Comparison of ENCODE assay signal across 15 mouse cellular contexts in the genomic region with DNA sequence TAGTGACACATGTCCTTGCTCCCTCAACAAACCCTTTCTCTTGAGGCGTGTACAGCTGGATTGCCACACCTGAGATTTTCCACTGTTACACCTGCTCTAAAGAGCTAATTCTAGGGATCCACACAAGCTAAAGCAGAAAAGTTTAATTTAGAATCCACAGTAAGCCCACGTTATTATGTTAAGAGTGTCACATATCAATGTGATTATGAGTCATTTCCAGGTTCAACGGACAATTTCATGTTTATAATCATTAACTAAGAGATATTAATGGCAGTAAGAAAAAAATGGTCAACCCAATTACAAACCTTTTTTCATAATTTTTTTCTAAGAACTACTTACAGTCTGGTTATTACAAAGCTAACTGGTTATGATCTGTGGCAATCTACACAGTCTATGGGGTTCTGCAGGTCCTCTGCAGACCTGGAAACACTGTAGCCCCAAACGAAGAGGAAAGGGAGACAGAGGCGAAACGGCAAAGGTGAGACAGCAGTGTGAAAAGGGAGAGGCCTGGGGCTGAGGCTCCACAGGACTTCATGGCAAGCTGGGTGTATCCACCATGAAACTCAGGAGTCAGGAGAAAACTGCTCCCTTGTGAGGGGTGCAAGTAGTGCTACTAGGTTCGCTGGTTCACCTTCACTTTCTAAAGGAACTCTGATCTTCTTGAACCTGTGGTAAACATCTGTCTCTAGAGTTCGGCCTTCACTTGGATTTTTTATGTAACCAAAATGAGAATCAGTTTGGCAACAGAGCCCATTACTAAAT.
"Had no signal": no experiment of that assay in that cellular context is flagged by ENCODE, and none has a peak within 500 bp of the region (broad histone marks: within the 10 kb centered on the region; RNA-seq: fewer than 3 reads in every experiment).

No protein-coding gene starts in this region.

- H3K27ac ChIP-seq: limb, embryonic 12.5 days; limb, embryonic 15.5 days; liver, embryonic 14.5 days; stomach, embryonic 15.5 days had no signal

- ATAC-seq: inflammation-experienced regulatory T-cells, adult 6 months; liver, postnatal 0 days had no signal

- H3K9me3 ChIP-seq: limb, embryonic 12.5 days; limb, embryonic 15.5 days; stomach, embryonic 15.5 days had no signal

- H3K4me2 ChIP-seq: limb, embryonic 12.5 days; limb, embryonic 15.5 days; liver, embryonic 11.5 days; midbrain, embryonic 11.5 days; stomach, embryonic 15.5 days had no signal

- H3K9ac ChIP-seq: limb, embryonic 12.5 days; limb, embryonic 15.5 days; liver, embryonic 14.5 days; liver, postnatal 0 days; stomach, embryonic 15.5 days had no signal

- H3K4me3 ChIP-seq: limb, embryonic 12.5 days; limb, embryonic 15.5 days; stomach, embryonic 15.5 days had no signal

- H3K27me3 ChIP-seq: limb, embryonic 12.5 days; limb, embryonic 15.5 days; stomach, embryonic 15.5 days had no signal

- H3K4me1 ChIP-seq: limb, embryonic 12.5 days; limb, embryonic 15.5 days; stomach, embryonic 15.5 days had no signal

- DNase-seq: kidney, adult 18-20 months; kidney, adult 9 months; kidney, postnatal 14 days; kidney, postnatal 4 days; left cerebral cortex, postnatal 4 days; liver, postnatal 0 days; lung, postnatal 4 days; thymus, postnatal 25 days had no signal
